Mouse (Mus musculus): ENCODE measurements around the gene Tbc1d9. TPM values are rescaled to one million over a fixed set of nuclear protein-coding genes. Genes with fewer than 3 reads are reported as not detected.

Tbc1d9 gene
- polyA plus RNA-seq, 1 experiment from 2014 or later: 0.40 TPM

DNA sequence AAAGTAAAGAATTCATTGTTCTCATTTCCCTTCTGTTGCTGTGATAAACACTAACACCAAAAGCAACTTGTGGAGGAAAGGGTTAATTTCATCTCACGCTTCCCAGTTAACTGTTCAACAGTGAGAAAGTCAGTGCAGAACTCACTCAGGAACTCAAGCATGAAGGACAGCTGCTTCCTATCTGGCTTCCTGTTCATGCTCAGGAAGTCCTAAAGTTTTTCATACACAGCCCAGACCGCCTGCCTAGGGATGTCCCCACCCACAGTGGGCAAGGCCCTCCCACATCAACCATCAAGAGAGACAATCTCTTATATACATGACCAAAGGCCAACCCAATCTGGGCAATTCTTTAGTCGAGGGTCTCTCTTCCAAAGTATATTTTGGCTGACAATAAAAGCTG is 6.2 kb upstream of the Tbc1d9 start:
- Histone ChIP-seq H3K4me2 (no peak overlapping the region), H3K9ac (no peak overlapping the region), H3K27ac (replicated peaks) (no peak overlapping the region), H3K4me3 (replicated peaks) (no peak overlapping the region), H3K27me3 (peaks cover 9% of the 10 kb centered on the region), H3K36me3 (replicated peaks) (no peaks in the 10 kb centered on the region), H3K4me1 (replicated peaks) (no peaks in the 10 kb centered on the region), H3K9me3 (replicated peaks) (no peaks in the 10 kb centered on the region)
- 22% methylated on average over 3 of the region's 3 CpGs for WGBS (ENCODE audit: insufficient replicate concordance)
- ATAC-seq (ENCODE audit: insufficient read depth): no peak

DNA sequence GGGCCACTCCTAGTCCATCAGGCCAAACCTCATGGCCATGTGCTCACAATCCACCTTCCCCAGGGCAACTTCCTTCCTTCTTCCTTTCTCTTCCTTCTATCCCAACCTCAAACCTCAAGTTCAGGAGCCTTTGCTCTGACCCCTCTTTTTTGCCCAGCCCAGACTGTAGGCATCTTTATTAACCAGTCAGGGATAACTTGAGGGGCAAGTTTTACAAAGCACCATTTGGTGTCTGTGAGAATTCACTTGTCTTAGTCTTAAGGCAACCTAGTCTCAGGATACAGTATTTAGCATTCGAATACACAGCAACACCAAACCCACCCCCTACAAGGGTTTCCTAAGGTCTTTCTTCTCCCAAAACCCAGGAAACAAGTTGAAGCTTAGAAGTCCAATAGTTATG is 5.5 kb upstream of the Tbc1d9 start:
- Histone ChIP-seq H3K4me1 (replicated peaks) (no peaks in the 10 kb centered on the region), H3K4me3 (replicated peaks) (no peak overlapping the region), H3K9ac (no peak overlapping the region), H3K27me3 (peaks cover 15% of the 10 kb centered on the region), H3K27ac (replicated peaks) (no peak overlapping the region), H3K36me3 (replicated peaks) (no peaks in the 10 kb centered on the region), H3K9me3 (replicated peaks) (no peaks in the 10 kb centered on the region), H3K4me2 (no peak overlapping the region)
- no peak for ATAC-seq (ENCODE audit: insufficient read depth)
- WGBS (ENCODE audit: insufficient replicate concordance): 52% methylated on average over 1 of the region's 1 CpGs

DNA sequence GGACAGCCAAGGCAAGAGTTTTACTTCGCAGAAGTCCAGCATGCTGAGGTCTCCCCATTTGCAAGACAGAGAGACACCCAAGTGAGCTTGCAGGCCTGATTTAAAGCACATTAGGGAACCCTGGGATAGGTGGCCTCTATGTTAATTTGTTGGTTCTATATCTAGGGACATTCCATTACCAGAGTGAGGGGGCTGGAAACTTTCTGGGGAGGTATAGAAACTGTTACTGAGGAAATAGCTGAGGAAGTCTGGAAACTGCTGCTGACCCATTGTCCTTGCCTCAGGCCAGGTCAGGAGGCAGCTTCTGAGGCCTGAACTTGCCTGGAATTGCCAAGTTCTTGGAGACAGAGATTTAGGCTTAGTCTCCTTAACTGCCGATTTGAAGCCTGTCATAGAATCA is 4.5 kb upstream of the Tbc1d9 start:
- 55% methylated on average over 2 of the region's 2 CpGs for WGBS (ENCODE audit: insufficient replicate concordance)
- Histone ChIP-seq H3K27ac (replicated peaks) (no peak overlapping the region), H3K4me3 (replicated peaks) (no peak overlapping the region), H3K4me1 (replicated peaks) (no peaks in the 10 kb centered on the region), H3K9ac (no peak overlapping the region), H3K9me3 (replicated peaks) (no peaks in the 10 kb centered on the region), H3K4me2 (no peak overlapping the region), H3K36me3 (replicated peaks) (no peaks in the 10 kb centered on the region), H3K27me3 (peaks cover 25% of the 10 kb centered on the region)
- no peak for ATAC-seq (ENCODE audit: insufficient read depth)

- Histone ChIP-seq H3K9me3 (replicated peaks) (no peaks in the 10 kb centered on the region), H3K27me3 (peaks cover 52% of the 10 kb centered on the region), H3K36me3 (replicated peaks) (no peaks in the 10 kb centered on the region), H3K9ac (peak within 1 kb of the TSS; percentile 37), H3K4me1 (replicated peaks) (peaks cover 4% of the 10 kb centered on the region; the same call in 1 of the 2 replicates), H3K27ac (replicated peaks) (peak within 1 kb of the TSS; percentile 53; the same call in 1 of the 2 replicates), H3K4me3 (replicated peaks) (peak within 1 kb of the TSS; percentile 59), H3K4me2 (peak within 1 kb of the TSS; percentile 74)
- peak; percentile 23; the same call in 1 of the 2 replicates for ATAC-seq (ENCODE audit: insufficient read depth)
- WGBS (ENCODE audit: insufficient replicate concordance): 3% methylated on average over 54 of the region's 54 CpGs
These were observed 1.0 kb downstream of the Tbc1d9 start, which contains the start of gene Gm10645 for GRCm38 (mm10) chr8:83165931-83166867. TSS of gene Gm10645 (minus strand) at chr8:83166170.

GRCm38 (mm10) chr8:83167932-83168331 is 2.8 kb downstream of the Tbc1d9 start:
- Histone ChIP-seq H3K36me3 (replicated peaks) (no peaks in the 10 kb centered on the region), H3K9ac (no peak overlapping the region), H3K4me3 (replicated peaks) (no peak overlapping the region), H3K4me2 (no peak overlapping the region), H3K4me1 (replicated peaks) (peaks cover 4% of the 10 kb centered on the region; the same call in 1 of the 2 replicates), H3K9me3 (replicated peaks) (no peaks in the 10 kb centered on the region), H3K27ac (replicated peaks) (no peak overlapping the region), H3K27me3 (peaks cover 51% of the 10 kb centered on the region)
- no peak for ATAC-seq (ENCODE audit: insufficient read depth)
- WGBS (ENCODE audit: insufficient replicate concordance): 72% methylated on average over 3 of the region's 3 CpGs

DNA sequence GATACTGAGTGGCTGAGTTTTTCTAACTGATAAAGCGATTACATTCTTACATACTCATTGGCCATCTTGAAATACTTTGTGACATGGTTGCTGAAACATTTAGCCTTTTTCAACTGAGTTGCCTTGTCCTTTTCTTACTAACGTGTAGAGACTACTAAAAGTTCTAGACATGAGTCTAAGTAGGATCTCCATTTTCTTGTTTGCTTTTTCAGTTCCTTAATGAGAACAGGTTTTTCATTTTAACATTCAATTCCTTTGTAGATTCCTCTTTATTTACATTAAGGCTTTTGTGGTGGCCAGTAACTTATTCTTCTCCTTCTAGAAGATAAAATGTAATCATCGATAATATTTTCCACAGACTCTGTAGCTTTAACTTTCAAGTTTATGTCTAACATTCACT is 4.0 kb downstream of the Tbc1d9 start:
- Histone ChIP-seq H3K4me2 (no peak overlapping the region), H3K27ac (replicated peaks) (no peak overlapping the region), H3K9ac (no peak overlapping the region), H3K4me1 (replicated peaks) (peaks cover 4% of the 10 kb centered on the region; the same call in 1 of the 2 replicates), H3K27me3 (peaks cover 41% of the 10 kb centered on the region), H3K36me3 (replicated peaks) (no peaks in the 10 kb centered on the region), H3K9me3 (replicated peaks) (no peaks in the 10 kb centered on the region), H3K4me3 (replicated peaks) (no peak overlapping the region)
- no peak for ATAC-seq (ENCODE audit: insufficient read depth)
- WGBS (ENCODE audit: insufficient replicate concordance): 54% methylated on average over 3 of the region's 3 CpGs

DNA sequence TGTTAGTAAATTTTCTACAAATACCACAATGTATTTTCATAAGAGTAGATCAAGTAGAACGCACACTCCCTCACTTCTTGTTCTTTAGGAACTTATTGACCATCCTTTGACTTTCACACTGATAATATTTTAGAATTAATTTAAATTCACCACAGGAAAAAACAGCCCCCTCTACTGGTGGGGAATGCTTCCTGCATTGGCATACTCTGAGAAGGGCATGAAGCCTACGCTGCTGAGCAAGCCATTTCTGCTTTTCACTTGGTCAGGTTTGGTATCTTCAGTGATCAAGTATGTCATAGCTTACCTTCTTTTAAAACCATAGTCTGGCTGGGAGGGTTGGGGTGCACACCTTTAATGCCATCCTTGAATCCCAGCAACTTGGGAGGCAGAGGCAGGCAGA is 4.6 kb downstream of the Tbc1d9 start:
- H3K9me3 ChIP-seq (replicated peaks): no peaks in the 10 kb centered on the region
- ATAC-seq (ENCODE audit: insufficient read depth): no peak
- no peak overlapping the region for H3K4me3 ChIP-seq (replicated peaks)
- no peak overlapping the region for H3K27ac ChIP-seq (replicated peaks)
- H3K27me3 ChIP-seq: peaks cover 36% of the 10 kb centered on the region
- H3K9ac ChIP-seq: no peak overlapping the region
- no peaks in the 10 kb centered on the region for H3K36me3 ChIP-seq (replicated peaks)
- H3K4me2 ChIP-seq: no peak overlapping the region
- 59% methylated on average over 2 of the region's 2 CpGs for WGBS (ENCODE audit: insufficient replicate concordance)
- H3K4me1 ChIP-seq (replicated peaks): peaks cover 4% of the 10 kb centered on the region; the same call in 1 of the 2 replicates

DNA sequence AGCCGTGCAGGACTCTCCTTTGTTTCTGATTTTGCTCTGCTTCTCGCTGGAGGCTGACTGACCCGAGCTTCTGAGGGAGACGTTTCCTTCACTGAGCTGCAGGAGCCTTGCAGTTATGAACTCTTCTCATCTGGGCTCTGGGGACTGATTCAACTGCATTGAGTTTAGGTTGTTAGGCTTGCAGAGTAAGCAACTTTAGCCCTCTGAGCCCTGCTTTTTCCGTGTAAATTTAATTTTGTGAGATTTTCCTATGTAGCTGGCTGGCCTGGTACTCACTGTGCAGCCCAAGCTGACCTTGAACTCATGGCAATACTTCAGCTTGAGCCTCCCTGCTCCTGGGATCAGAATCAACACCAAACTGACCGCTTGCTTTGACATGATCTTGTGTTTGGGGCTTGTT is 5.7 kb downstream of the Tbc1d9 start:
- Histone ChIP-seq H3K27ac (replicated peaks) (no peak overlapping the region), H3K9me3 (replicated peaks) (no peaks in the 10 kb centered on the region), H3K4me3 (replicated peaks) (no peak overlapping the region), H3K4me2 (no peak overlapping the region), H3K4me1 (replicated peaks) (peaks cover 2% of the 10 kb centered on the region; the same call in 1 of the 2 replicates), H3K36me3 (replicated peaks) (no peaks in the 10 kb centered on the region), H3K27me3 (peaks cover 24% of the 10 kb centered on the region), H3K9ac (no peak overlapping the region)
- no peak for ATAC-seq (ENCODE audit: insufficient read depth)
- WGBS (ENCODE audit: insufficient replicate concordance): 48% methylated on average over 6 of the region's 6 CpGs

DNA sequence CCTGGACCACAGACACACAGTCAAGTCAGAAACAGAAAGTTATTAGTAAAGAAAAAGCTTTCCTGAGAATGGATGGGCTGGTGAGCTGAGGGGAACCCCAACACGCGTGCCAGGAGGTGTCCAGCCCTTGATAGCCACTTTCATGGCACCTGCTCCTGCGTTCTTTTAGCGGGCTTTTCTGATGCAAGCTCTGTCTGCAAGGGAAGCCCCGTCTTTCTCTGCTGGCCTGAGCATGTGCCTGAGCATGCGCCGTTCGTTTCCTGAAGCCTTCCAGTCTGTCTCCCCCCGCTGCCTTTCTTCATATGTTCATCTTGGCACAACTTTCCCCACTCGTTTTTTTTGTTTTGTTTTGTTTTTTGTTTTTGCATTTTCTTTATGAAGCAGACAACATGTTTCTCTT is 10.5 kb downstream of the Tbc1d9 start:
- Histone ChIP-seq H3K9ac (no peak overlapping the region), H3K27me3 (0 out of 2 replicates have a peak, but pooled peaks cover 3% of the 10 kb centered on the region), H3K4me2 (no peak overlapping the region), H3K36me3 (replicated peaks) (no peaks in the 10 kb centered on the region), H3K4me1 (replicated peaks) (0 out of 2 replicates have a peak, but pooled peaks cover 10% of the 10 kb centered on the region), H3K9me3 (replicated peaks) (no peaks in the 10 kb centered on the region), H3K4me3 (replicated peaks) (no peak overlapping the region), H3K27ac (replicated peaks) (no peak overlapping the region)
- WGBS (ENCODE audit: insufficient replicate concordance): 60% methylated on average over 10 of the region's 10 CpGs
- ATAC-seq (ENCODE audit: insufficient read depth): no peak

- 38% methylated on average over 2 of the region's 2 CpGs for WGBS (ENCODE audit: insufficient replicate concordance)
- H3K9ac ChIP-seq: no peak overlapping the region
- H3K36me3 ChIP-seq (replicated peaks): no peaks in the 10 kb centered on the region
- H3K27me3 ChIP-seq: 0 out of 2 replicates have a peak, but pooled peaks cover 3% of the 10 kb centered on the region
- no peak overlapping the region for H3K27ac ChIP-seq (replicated peaks)
- H3K4me1 ChIP-seq (replicated peaks): 0 out of 2 replicates have a peak, but pooled peaks cover 10% of the 10 kb centered on the region
- no peak for ATAC-seq (ENCODE audit: insufficient read depth)
- H3K9me3 ChIP-seq (replicated peaks): no peaks in the 10 kb centered on the region
- no peak overlapping the region for H3K4me3 ChIP-seq (replicated peaks)
- H3K4me2 ChIP-seq: no peak overlapping the region
These were observed 11.6 kb downstream of the Tbc1d9 start for GRCm38 (mm10) chr8:83176785-83177184.

Measured in liver, embryonic 15.5 days (tissue).